Mouse (Mus musculus) yolk sac, embryonic 10.5 days (tissue): ENCODE results near the gene Chdh.

Experiments
- DNase-seq: peaks from one replicate; pipeline ENCODE4 v3.0.0-alpha.2; 2017; ENCODE audit warnings: low spot score

Gene Chdh

GRCm38 (mm10) chr14:30064864-30065263 is 56.0 kb downstream of the Chdh start:
- DNase-seq: no peak

DNA sequence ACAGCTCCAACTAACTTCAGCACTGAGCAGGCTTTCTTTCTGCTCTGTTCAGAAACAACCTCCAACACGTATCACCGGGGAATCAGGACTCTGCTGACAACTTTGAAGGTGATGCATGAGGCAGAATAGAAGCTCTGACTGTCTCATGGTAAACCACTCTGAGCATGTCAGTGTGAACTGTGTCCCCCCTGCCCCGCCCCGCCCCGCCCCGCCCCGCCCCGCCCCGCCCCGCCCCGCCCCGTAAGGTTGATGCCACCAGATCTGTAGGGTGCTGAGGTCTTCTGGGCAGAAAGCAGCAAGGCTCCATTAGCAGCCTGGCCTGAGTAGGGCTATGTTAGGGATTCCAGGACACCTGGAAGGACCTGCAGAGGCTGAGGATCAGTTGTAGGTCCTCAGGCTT is 57.9 kb downstream of the Chdh start:
- DNase-seq: no peak

GRCm38 (mm10) chr14:30068566-30068965 is 59.7 kb downstream of the Chdh start:
- no peak for DNase-seq

DNA sequence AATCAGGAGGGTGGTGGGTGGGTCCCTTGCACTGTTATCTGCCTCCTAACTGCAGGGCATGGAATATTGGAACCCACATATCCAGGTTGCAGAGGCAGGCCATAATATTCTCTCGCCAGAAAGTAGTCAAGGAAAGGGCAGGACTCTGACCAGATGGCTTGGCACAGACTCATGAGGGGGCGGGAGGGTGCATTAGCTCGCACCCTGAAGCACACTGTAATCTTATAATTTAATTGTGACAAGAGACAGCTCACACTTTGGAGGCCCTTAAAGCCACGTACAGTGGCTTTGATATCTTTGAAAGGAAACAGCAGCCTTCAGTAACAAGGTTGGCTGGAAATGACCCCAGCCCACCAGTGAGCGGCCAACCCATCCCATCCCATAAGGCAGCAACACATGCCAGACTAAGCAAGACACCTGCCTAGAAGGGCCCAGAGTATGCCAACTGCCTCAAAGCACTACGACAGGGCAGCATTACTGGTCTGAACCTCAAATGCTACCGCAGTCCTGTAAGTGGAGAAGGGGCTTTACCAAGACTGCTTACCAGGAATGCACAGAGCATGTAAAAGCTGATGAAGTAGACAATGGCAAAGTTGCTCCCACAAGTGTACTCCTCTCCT is 66.6 kb downstream of the Chdh start:
- no peak for DNase-seq

- no peak for DNase-seq
Observed at GRCm38 (mm10) chr14:30078115-30078808, 69.4 kb downstream of the Chdh start.

GRCm38 (mm10) chr14:30079729-30080128 is 70.9 kb downstream of the Chdh start:
- DNase-seq: no peak
